Mouse (Mus musculus): ENCODE data around the gene Otud1. TPM values are rescaled to one million over a fixed set of nuclear protein-coding genes. Genes with fewer than 3 reads are reported as not detected.

Otud1 gene
- total RNA-seq, 2 experiments from 2014 or later: 18.7 to 29.6 TPM

DNA sequence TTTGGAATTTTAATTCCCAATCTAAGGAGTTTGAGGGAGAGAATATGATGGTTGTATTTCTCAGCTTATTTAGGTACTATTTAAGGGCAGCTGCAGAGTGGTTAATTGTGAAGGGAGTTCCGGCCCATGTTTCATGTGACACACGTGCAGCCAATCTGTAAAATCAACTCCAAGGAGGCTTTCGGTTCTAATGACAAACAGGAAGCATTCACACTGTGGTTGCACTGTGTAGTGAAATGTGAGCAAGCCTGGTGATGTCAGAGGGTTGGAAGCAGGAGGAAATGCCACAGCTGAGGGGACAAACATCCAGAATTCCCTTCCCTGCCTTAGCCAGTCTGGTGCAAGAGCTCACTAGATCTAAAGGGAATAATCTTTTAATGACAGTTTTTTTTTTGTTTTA is 8.3 kb downstream of the Otud1 start:
- peak in 1 of 2 experiments; percentile 13 for DNase-seq
- intact Hi-C loops (cut with DNase I): no loop called here

DNA sequence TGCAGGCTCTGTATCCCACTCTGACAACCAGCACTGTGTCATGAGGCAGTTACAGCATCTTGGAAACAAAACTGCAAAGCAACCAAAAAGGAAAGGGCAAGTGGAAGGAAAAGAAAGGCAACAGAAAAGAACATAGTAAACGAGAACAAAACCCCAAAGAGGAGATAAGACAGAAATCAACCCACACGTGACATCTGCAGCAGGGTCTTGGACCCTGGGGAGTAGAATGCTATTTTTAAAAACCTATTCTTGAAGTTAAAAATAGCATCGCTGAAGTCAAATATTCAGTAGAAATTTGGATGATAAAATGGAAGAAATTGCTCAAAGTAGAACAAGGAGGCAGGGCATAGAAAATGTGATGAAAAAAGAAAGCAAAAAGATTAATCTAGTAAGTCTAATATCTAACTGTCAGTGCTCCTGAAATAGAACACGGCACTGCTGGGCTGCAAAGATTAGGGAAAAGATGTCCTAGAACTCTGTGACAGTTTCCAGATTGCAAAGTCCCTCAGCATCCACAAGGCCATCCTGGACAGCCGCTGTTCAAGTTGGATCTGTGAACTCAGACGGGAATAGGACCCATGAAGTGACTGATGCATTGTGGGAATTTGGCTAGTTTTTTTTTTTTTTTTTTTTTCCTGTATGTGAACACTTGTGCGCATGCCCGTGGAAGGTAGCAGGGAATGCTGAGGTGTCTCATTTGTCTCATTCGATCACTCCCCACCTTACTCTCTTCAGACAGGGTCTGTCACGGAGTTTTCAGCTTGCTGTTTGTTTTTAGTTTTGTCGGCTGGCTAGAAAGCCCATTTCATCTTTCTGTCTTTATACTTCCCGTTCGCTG is 13.5 kb downstream of the Otud1 start:
- DNase-seq: no peak
- intact Hi-C loops (cut with DNase I): no loop called here

DNA sequence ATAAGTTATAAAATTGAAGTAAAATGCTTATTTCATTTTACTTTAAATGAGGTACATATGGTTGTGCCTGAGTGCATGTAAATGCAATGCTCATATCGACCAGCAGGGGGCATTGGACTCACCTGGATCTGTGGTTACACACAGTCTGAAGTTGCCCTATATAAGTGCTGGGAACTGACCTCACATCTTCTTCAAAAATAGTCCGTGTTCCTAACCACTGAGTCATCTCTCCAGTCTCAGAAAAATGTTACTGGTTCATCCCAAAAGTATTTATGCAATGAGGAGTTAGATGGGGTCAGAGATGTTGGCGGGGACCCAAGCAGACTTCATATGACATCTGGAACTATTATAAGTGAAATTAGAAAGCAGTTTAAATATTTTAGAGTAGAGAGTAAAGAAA is 25.4 kb downstream of the Otud1 start:
- intact Hi-C loops (cut with DNase I): loop anchor here (5.0 kb wide), 1 partner anchor 34 kb away; no protein-coding TSS in a partner anchor
- no peak for DNase-seq

DNA sequence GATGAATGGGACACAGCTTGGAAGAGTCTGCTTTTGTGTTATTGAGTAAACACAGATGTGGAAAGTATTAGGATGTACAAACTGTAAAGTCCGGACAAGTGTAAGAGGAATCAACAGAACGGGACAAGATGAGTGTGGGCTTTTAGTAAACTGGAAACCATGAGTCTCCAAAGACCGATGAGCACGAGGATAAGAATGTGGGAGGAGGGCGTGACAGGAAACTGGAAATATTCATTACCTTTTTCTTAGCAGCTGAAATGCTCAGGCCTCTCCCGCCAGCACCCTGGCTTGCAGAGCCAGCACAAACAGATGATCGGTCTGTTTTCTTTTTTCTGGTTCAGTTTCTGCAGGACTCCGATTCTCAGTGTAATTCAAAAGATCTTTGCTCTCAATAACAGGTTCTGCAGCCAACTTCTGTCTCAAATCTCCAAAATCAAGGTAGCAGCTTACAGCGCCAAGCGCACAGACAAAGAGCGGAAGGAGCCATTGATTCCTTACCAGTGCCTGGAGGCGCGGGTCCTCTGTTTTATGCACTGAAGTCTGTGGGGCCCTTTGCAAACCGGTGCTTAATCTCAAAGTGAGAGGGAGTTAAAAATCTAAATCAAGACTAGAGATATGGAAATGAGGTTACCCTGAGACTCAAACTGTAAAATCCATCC is 28.1 kb downstream of the Otud1 start:
- intact Hi-C loops (cut with DNase I): no loop called here
- DNase-seq: no peak

DNA sequence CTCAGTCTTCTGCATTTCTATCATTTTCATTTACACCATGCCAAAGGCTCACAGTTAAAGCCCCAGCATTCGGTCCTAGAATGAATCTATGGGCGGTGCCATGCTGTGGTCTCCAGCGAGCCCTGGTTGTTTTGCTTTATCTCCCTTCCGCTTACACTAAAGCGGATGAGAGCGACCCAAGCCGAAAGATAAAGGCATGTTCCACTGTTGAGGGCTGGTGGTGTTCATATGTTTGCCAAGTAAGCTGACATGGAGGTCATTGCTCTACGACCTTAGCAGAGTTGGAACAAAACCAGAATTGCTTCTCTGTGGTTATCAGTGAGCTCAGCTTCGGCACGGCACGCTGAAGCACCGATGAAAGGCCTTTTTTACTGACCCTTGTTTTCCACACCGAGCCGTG is 32.5 kb downstream of the Otud1 start:
- intact Hi-C loops (cut with DNase I): no loop called here
- peak in 1 of 2 experiments; percentile 13 for DNase-seq

DNA sequence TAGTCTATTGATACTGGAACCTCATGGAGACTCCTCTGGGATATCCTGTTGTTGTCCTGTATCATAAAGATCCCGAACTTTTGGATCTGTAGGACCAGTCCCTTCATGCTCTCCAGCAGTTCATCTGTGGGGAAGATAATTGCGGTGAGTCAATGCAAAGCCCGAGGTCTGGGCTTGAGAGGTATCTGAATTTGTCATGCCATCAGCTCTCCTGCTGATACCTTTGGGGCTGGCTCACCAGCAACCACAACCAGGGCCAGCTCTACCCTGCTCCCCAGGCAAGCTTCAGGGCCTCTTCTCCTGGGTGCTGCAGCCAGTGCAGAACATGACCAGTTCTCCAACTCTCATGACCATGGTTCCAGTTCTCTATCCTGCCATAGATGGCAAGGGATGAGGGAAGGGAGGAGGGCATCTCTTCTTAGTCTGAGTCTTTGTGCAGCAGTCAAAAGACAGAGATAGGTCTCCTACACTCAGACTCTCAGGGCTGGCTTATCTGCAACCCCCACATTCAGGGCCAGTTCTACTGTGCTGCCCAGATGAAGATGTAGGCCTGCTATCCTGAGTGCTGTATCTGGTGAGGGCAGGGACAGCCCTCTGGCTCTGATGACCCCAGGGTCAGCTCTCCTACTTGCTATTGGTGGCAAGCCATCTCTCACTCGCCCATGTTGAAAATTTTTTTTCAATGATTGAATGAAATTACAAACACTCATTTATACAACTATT is 42.2 kb downstream of the Otud1 start:
- intact Hi-C loops (cut with DNase I): loop anchor here (5.0 kb wide), 1 partner anchor 42 kb away; the partner anchor contains the start of gene Otud1

DNA sequence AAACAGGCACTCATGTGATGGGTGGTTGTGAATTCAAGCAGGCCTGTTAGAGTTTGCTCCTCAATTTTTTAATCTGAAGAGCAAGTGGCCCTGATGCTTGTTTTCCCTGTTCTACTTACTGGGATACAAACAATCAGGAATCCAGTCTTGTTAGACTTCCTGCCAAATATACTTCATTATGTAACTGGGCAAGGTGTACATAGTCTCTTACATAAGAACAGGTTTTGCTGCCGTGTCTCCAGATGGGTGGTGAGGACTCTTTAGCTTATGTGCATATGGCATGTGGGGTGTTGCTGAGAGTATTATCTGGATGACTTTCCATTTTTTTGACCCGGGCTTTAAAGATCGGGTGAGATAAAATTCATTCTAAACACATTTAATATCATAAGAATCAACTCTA is 43.8 kb downstream of the Otud1 start:
- no peak for DNase-seq
- intact Hi-C loops (cut with DNase I): loop anchor here (5.0 kb wide), 1 partner anchor 44 kb away; the partner anchor contains the start of gene Otud1

More for the DNA sequence above, 42.2 kb downstream of the Otud1 start:
- no peak for DNase-seq

DNA sequence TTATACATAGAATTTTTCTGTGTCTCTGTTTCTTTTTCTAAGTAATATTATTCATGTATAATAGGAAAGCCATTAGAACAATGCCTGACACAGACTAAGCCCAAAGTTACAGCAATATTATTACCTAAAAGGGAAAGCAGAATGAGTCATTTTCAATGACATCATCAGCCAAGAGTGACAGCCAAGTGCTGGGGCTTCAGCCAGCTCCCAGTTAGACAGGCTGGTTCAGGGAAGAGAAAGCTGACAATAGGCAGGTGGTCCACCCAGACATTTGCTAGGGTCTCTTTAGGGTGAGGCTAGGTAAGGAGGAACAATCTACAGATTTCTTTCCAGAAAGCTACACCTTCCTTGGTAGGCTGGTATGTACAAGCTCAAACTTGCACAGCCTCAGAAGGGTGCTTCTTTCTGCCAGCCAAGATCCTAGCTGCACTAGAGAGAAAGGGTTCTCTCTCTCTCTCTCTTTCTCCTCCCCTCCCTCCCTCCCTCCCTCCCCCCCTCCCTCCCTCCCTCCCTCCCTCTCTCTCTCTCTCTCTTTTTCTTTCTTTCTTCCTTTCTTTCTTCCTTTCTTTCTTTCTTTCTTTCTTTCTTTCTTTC is 45.6 kb downstream of the Otud1 start:
- DNase-seq: peak; percentile 58 to 70
- intact Hi-C loops (cut with DNase I): loop anchor here (2.0 to 5.0 kb wide), 2 partner anchors 46 to 150 kb away; partner anchors contain the start of genes 4921504E06Rik and Otud1

DNA sequence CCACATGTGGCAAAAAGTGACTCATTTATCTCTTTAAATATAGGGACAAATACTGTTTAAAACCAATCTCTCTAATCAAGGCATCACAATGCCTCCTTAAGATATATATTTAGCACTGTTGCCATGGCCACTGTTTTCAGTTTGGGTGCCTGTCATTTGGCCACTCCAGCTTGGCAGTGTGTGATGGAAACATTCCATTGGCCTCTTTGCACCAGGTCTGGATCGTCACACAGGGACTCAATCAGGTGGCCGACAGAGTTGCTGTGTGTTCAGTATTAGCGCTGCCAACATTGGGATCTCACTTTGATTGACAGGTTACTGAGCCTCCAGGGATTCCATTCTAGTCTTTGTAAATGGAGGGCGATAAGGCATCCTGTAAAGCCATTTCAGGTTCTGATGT is 46.1 kb downstream of the Otud1 start:
- DNase-seq: peak; percentile 58 to 69
- intact Hi-C loops (cut with DNase I): loop anchor here (2.0 to 5.0 kb wide), 2 partner anchors 46 to 151 kb away; partner anchors contain the start of genes 4921504E06Rik and Otud1

DNA sequence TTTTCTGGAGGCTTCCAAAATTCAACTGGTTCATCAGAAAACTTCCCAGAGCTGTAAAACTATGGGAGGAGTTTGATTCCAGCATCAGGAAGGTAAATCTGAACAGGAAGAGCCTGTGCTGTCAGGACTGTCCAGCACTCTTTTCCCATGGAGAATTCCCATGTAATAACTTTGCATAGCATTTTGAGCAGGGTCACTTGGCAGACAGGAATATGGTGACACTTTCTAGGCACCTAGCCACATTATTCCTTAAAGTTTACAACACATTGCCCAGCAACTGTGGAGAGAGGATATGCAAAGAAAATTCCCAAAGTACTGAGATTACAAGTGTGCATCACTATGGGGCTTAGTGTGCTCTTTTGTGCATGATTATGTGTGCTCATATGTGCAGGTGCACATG is 46.7 kb downstream of the Otud1 start:
- peak in 1 of 2 experiments; percentile 7 for DNase-seq
- intact Hi-C loops (cut with DNase I): loop anchor here (5.0 kb wide), 1 partner anchor 47 kb away; the partner anchor contains the start of gene Otud1

DNA sequence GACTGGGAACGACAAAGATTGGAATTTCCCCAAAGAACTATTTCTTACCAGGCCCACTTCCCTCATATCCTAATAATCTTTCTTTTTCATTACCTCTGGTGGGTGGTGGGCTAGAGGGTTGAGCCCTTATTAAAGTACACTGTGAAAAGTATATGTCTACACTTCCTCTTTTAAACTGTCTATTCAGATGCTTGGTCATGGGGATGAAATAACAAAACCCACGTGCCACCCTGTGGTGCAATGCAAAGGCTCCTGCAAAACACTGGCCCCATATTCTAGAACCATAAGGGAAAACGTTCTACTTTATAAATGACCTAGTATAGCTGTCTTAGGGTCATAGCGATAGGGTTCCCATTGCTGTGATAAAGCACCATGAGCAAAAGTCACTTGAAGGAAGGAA is 49.3 kb downstream of the Otud1 start:
- no peak for DNase-seq
- intact Hi-C loops (cut with DNase I): no loop called here

Other genes with a start within 250 kb of the Otud1 start
- not detected for gene Ptf1a, start 212.1 kb upstream of the Otud1 start, total RNA-seq (2021)
- not detected for gene 4921504E06Rik, start 103.8 kb upstream of the Otud1 start, total RNA-seq (2021)

Measured in heart, postnatal 36 days (tissue).